Mouse (Mus musculus) ES-E14 (cell line): ENCODE results near the gene Wfdc16. TPM values are rescaled to one million over a fixed set of nuclear protein-coding genes. Genes with fewer than 3 reads are reported as not detected.
"Not testable (repeated sequence)": the region's sequence is repeated elsewhere in the genome, so short reads cannot be mapped to it uniquely, and the experiment has no call there.

Source experiments
- DNase-seq: peaks from one replicate; pipeline ENCODE4 v3.0.0-alpha.2; 2013; ENCODE audit warnings: low read depth, low spot score
- H3K27ac ChIP-seq: 2 replicates; pipeline ENCODE4 v1.5.1; 2012; ENCODE audit warnings: low read depth, mild to moderate bottlenecking, low read length, moderate library complexity, mixed read lengths; ENCODE audit not compliant: poor library complexity, insufficient read depth, severe bottlenecking
- H3K36me3 ChIP-seq: 2 replicates; pipeline ENCODE4 v1.6.1; 2012; ENCODE audit warnings: mild to moderate bottlenecking, low read length, moderate library complexity, mixed read lengths; ENCODE audit not compliant: control insufficient read depth, poor library complexity, insufficient read depth, severe bottlenecking
- H3K4me1 ChIP-seq, 2 experiments: fragments of 150-350 bp in 1 of 2; sonication (generic) in 1 of 2; 2 replicates each; pipeline ENCODE4 v1.6.1; 2012; ENCODE audit warnings: low read length in 2 of 2, mild to moderate bottlenecking in 1 of 2, mixed read lengths in 1 of 2; ENCODE audit not compliant: control insufficient read depth in 2 of 2, insufficient read depth in 2 of 2, poor library complexity in 1 of 2
- H3K4me3 ChIP-seq, 2 experiments: fragments of 150-350 bp in 1 of 2; sonication (generic) in 1 of 2; 2 replicates each; pipeline ENCODE4 v1.5.1; 2012; ENCODE audit warnings: low read length in 2 of 2, low read depth in 1 of 2, mild to moderate bottlenecking in 1 of 2, mixed read lengths in 1 of 2; ENCODE audit not compliant: insufficient read depth in 1 of 2, poor library complexity in 1 of 2, severe bottlenecking in 1 of 2
- H3K9ac ChIP-seq: 2 replicates; pipeline ENCODE4 v1.6.1; 2012; ENCODE audit warnings: low read depth, mild to moderate bottlenecking, low read length, mixed read lengths; ENCODE audit not compliant: poor library complexity, insufficient read depth, severe bottlenecking
- H3K9me3 ChIP-seq: fragments of 150-350 bp; sonication (generic); 2 replicates; pipeline ENCODE4 v1.6.1; 2012; ENCODE audit warnings: low read depth, mild to moderate bottlenecking, low read length; ENCODE audit not compliant: control insufficient read depth, insufficient read depth
- CHD2 ChIP-seq: IDR thresholded peaks from 2 replicates; pipeline ENCODE4 v1.6.1; 2014; ENCODE audit warnings: mild to moderate bottlenecking, low read depth, low read length, inconsistent platforms
- HCFC1 ChIP-seq: IDR thresholded peaks from 2 replicates; pipeline ENCODE4 v1.6.1; 2012; ENCODE audit warnings: low read length, inconsistent platforms, borderline replicate concordance; ENCODE audit not compliant: insufficient read depth
- MAFK ChIP-seq: IDR thresholded peaks from 2 replicates; pipeline ENCODE4 v1.6.1; 2014; ENCODE audit warnings: mild to moderate bottlenecking, low read depth, low read length, inconsistent platforms; ENCODE audit not compliant: insufficient read depth
- ZC3H11A ChIP-seq: IDR thresholded peaks from 2 replicates; pipeline ENCODE4 v1.6.1; 2012; ENCODE audit warnings: low read depth, mild to moderate bottlenecking, inconsistent platforms, low read length, borderline replicate concordance
- ZNF384 ChIP-seq: IDR thresholded peaks from 2 replicates; pipeline ENCODE4 v1.6.1; 2012; ENCODE audit warnings: low read depth, low read length, inconsistent platforms
- in situ Hi-C, 2 experiments: fragments of 600-800 bp; cut with MboI; formaldehyde crosslinking; loops; one replicate each; pipeline ENCODE4 v1.15.1; 2025; ENCODE audit warnings: low sequenced_read_pairs in 2 of 2, inconsistent platforms in 1 of 2; ENCODE audit not compliant: unreplicated experiment in 2 of 2
- total RNA-seq: library from RNA; depleted of rRNA; stranded (reverse); fragments of 300-350 nt; gene quantifications from 2 replicates; pipeline ENCODE4 v1.2.3, GENCODE M21; 2012; rRNA removed

Wfdc16 gene
- total RNA-seq, 1 experiment: not detected

DNA sequence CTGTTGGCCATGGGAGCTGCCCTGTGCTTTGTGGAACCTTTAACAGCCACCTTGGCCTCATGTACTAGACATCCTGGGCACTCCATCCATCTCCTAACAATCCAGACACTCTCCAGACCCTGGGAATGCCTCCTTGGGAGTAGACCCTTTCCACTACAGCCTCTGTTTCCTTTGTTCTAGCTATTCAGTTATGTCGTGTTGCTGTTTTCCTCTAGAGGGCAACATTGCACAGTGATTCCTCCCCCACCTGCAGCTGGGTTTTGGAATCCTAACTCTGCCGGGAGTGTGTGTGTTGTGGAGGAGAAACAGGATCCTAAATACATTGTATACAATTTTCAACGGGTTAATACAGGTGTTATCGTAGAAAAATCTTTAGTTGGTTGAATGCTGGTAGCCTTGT is 46.6 kb downstream of the Wfdc16 start:
- Histone ChIP-seq H3K9me3 (no peaks in the 10 kb centered on the region), H3K4me3 (no peak overlapping the region), H3K4me1 (0 out of 4 replicates have a peak, but pooled peaks cover 0 to 3% of the 10 kb centered on the region in 2 experiments), H3K9ac (no peak overlapping the region), H3K27ac (no peak overlapping the region), H3K36me3 (no peaks in the 10 kb centered on the region)
- in situ Hi-C loops: loop anchor here in 1 of 2 experiments (10.0 kb wide), 1 partner anchor 133 kb away; no protein-coding TSS in a partner anchor
- peak; percentile 37 for DNase-seq
- TF ChIP-seq HCFC1 (no peak), MAFK (no peak), CHD2 (no peak), ZC3H11A (no peak), ZNF384 (no peak)

DNA sequence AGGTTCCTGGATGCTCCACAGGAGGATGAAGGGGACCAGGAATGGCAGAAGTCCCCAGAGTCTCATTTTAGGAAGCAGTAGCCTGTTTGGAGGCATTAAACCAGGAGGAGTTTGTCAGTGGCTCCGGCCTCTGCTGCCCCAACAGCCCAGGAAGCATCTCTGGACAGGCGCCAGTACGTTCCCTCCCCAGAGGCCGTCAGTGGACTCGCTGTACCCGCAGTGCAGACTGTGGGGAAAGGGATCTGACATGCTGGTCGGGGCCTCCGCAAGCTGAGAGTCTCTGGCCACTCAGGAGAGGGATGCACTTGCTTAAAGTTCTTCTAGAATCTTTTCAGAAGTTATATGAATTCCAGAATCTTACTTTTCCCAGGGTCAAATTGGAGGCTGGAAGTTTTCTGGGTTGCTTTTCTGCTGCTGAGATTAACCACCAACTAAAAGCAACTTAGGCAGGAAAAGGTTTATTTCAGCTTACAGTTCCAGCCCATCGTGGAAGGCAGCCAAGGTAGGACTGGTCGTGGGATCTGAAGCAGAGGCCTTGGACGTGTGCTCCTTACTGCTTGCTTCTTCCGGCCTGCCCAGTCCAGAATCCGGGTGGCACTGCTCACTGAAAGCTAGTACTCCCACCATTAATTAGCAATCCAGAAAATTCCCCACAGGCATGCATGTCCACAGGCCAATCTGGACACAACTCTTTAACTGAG is 53.4 kb downstream of the Wfdc16 start, which contains the start of gene Wfdc6a:
Gene Wfdc6a, minus strand, starts transcription at position 423 of the 701 bp plus-strand sequence.
- H3K9ac ChIP-seq, H3K9me3 ChIP-seq, H3K4me3 ChIP-seq, H3K36me3 ChIP-seq, H3K27ac ChIP-seq, H3K4me1 ChIP-seq, in situ Hi-C loops, DNase-seq: not testable (repeated sequence)

Other genes starting within 250 kb of the Wfdc16 start
- not detected in 2 replicates for gene Slpi, start 249.7 kb downstream of the Wfdc16 start, total RNA-seq
- gene Rbpjl, start 235.7 kb downstream of the Wfdc16 start, total RNA-seq: 0.04 TPM in 1 of 2 replicates, not detected in the other
- 1.7 and 2.3 TPM in 2 replicates for gene Matn4, start 233.6 kb downstream of the Wfdc16 start, total RNA-seq
- gene Sdc4, start 194.9 kb downstream of the Wfdc16 start, total RNA-seq: 102 and 172 TPM in 2 replicates
- 47.6 and 51.1 TPM in 2 replicates for gene Sys1, start 181.8 kb downstream of the Wfdc16 start, total RNA-seq
- gene Gm20458, start 177.8 kb downstream of the Wfdc16 start, total RNA-seq: 2.1 TPM in 1 of 2 replicates, not detected in the other
- 0.22 and 0.26 TPM in 2 replicates for gene Trp53tg5, start 165.1 kb downstream of the Wfdc16 start, total RNA-seq
- 2.9 and 4.2 TPM in 2 replicates for gene Dbndd2, start 152.7 kb downstream of the Wfdc16 start, total RNA-seq
- gene Pigt, start 141.3 kb downstream of the Wfdc16 start, total RNA-seq: 57.2 and 97.3 TPM in 2 replicates
- gene Wfdc2, start 76.4 kb downstream of the Wfdc16 start, total RNA-seq: 41.5 and 58.4 TPM in 2 replicates
- not detected in 2 replicates for gene Spint3, start 65.3 kb downstream of the Wfdc16 start, total RNA-seq
- not detected in 2 replicates for gene Wfdc6a, start 53.3 kb downstream of the Wfdc16 start, total RNA-seq
- not detected in 2 replicates for gene Eppin, start 45.2 kb downstream of the Wfdc16 start, total RNA-seq
- gene Wfdc6b, start 25.3 kb downstream of the Wfdc16 start, total RNA-seq: not detected in 2 replicates
- gene Wfdc8, start 25.2 kb downstream of the Wfdc16 start, total RNA-seq: not detected in 2 replicates
- 0.98 and 3.1 TPM in 2 replicates for gene Wfdc10, start 17.2 kb upstream of the Wfdc16 start, total RNA-seq
- gene Wfdc9, start 17.8 kb upstream of the Wfdc16 start, total RNA-seq: not detected in 2 replicates
- gene Wfdc11, start 35.3 kb upstream of the Wfdc16 start, total RNA-seq: not detected in 2 replicates
- gene Wfdc13, start 46.3 kb upstream of the Wfdc16 start, total RNA-seq: not detected in 2 replicates
- gene Spint4, start 59.7 kb upstream of the Wfdc16 start, total RNA-seq: not detected in 2 replicates
- 1.6 and 6.6 TPM in 2 replicates for gene Spint5, start 76.5 kb upstream of the Wfdc16 start, total RNA-seq
- 0.18 and 0.58 TPM in 2 replicates for gene Wfdc3, start 107.1 kb upstream of the Wfdc16 start, total RNA-seq
- gene Dnttip1, start 107.2 kb upstream of the Wfdc16 start, total RNA-seq: 13.3 and 15.1 TPM in 2 replicates
- gene Ube2c, start 131.1 kb upstream of the Wfdc16 start, total RNA-seq: 117 and 159 TPM in 2 replicates
- gene Tnnc2, start 141.2 kb upstream of the Wfdc16 start, total RNA-seq: 1.5 and 1.7 TPM in 2 replicates
- gene Snx21, start 147.0 kb upstream of the Wfdc16 start, total RNA-seq: 5.5 and 7.0 TPM in 2 replicates
- gene Acot8, start 166.1 kb upstream of the Wfdc16 start, total RNA-seq: 46.4 and 54.7 TPM in 2 replicates
- gene Zswim3, start 166.3 kb upstream of the Wfdc16 start, total RNA-seq: 6.4 and 7.0 TPM in 2 replicates
- gene Zswim1, start 183.9 kb upstream of the Wfdc16 start, total RNA-seq: 21.5 and 22.6 TPM in 2 replicates
- gene Spata25, start 189.7 kb upstream of the Wfdc16 start, total RNA-seq: 0.95 and 1.1 TPM in 2 replicates
- gene Ctsa, start 194.1 kb upstream of the Wfdc16 start, total RNA-seq: 103 and 216 TPM in 2 replicates
- 3.6 TPM in 2 replicates for gene Neurl2, start 194.7 kb upstream of the Wfdc16 start, total RNA-seq
- gene Pltp, start 218.9 kb upstream of the Wfdc16 start, total RNA-seq: 56.1 and 117 TPM in 2 replicates
- gene Pcif1, start 240.5 kb upstream of the Wfdc16 start, total RNA-seq: 30.4 and 39.5 TPM in 2 replicates